Mouse (Mus musculus) lung, postnatal 4 days (tissue): ENCODE data around the gene Cfap43.
"Not testable (repeated sequence)": the region's sequence is repeated elsewhere in the genome, so short reads cannot be mapped to it uniquely, and the experiment has no call there.

ENCODE experiments used
- DNase-seq, 2 experiments: peaks; one replicate each; pipeline ENCODE4 v3.0.0; 2021

Gene Cfap43

DNA sequence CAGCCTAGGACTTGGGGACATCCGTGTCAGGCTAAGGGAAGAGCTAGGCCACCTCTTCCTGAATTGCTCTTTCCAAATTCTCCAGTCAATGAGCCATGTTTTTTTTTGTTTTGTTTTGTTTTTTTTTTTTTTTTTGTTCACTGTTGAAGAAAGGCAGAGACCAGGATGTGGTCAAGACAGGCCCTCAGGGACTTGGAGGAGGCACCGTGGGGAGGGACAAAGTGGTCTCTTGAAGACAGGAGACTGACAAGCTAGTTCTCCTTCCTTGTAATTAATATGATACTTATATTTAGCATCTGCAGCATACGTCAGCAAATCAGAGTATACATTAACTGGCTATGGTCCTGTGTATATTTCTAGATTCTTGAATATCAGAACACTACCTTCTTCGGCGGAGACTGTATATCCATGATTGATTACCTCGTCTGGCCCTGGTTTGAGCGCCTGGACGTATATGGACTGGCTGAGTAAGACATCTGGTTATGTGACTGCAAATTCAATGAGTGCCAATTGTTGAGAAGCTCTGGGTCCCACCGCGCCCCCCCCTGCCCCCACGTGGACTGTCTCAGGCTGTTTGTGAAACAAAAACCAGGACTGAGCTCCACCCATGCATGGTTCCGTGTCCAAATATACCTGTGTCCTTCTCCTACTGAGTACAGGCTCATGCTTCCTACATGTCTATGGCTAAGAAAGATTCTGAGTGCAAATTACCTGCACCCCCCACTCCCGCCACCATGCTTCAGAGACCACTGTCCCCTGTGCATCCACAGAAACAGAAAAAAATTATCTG, 34.6 kb downstream of the Cfap43 start:
- no peak for DNase-seq

DNA sequence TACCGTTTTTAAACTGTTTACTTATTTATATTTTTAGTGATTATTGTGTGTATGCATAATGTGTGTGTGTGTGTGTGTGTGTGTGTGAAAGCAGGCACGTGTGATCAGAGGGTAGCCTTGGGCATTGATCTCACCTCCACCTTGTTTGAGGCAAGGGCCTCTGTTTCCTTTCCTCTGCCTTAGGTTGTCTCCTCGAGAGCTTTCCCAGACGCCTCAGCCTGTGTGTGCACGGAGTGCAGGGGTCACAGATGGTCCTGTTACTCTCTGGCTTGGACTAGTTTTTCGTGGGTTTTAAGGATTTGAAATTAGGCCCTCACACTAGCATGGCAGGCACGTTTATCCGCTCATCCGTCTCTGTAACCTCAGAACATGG, 36.2 kb downstream of the Cfap43 start:
- DNase-seq, result no peak

DNA sequence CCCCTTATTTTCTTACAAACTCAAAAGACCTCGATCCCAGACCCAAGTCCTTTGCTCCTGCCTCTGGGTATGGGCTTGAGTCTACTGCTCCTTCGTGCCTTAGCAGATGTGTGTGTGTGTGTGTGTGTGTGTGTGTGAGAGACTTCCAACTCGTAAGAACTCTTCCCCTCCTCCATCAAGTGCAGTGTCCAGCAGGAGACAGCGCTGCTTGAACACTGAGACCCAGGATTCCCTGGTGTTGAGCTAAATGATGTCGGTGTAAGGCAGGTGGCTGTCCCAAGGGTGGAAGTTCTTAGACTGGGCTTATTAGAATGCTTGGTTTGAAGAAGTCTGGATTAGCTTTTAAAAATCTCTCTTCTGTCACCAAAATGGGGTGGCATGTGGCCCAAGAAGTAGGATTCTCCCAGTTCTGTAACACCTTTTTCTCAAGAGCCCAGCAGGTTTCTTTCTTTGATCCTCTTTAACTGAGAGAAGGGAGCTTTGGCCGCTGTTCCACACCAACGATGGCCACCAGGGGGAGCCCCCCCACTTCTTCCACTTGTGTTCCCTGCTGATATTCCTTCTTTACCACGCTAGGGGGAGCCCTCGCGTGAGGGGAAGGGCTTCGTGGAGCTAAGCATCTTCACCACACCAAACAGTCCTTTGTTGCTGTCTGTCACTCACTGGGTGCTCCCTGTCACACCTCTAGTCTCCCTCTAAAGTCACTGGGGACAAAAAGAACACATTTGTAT, 36.8 kb downstream of the Cfap43 start:
- DNase-seq, result peak; percentile 76 to 87

DNA sequence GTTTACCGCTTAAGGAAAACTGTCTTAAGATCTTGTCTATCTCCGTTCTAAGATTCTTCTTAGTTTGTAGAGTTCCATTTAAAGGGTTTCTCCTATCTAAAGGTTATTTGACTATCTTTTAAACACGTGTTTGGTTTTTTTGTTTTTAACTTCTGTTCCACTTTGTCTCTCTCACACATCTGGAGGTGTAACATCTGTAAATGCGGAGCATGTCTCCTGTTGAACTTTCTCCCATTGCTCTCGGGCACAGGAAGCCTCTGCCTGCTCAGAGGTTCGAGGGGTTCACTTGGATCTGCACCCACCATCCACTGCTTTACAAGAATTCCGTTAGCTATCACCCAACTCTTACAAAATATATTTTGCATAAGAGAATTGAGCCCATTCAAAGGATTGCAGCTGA, 37.5 kb downstream of the Cfap43 start:
- DNase-seq, result no peak

- no peak for DNase-seq
These were observed 42.8 kb downstream of the Cfap43 start for GRCm38 (mm10) chr19:47876252-47876651.

DNA sequence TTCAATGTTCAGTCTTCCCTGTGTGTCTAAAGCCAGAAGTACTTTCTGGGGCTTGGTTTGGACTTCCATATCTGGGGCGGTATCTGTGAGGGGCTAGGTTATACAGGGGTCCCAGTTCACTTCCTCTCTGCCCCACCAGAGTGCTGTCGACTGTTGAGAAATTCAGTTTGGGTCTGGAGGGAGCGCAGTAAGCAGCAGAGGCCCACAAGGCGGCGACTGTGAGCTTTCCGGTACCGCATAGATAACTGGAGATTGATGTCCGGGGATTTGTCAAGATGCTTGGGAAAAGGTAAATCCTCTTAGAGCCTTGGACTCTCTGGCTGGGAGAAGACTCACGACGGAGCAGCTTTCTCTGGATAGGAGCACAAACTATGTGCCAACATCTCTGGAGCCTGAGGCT, 47.6 kb downstream of the Cfap43 start:
- no peak for DNase-seq

- DNase-seq, result no peak
These were observed 48.9 kb downstream of the Cfap43 start for GRCm38 (mm10) chr19:47870102-47870666.

- no peak for DNase-seq
These were observed 49.6 kb downstream of the Cfap43 start for GRCm38 (mm10) chr19:47869516-47869915.

- no peak for DNase-seq
These were observed 50.1 kb downstream of the Cfap43 start for GRCm38 (mm10) chr19:47868951-47869350.

GRCm38 (mm10) chr19:47867628-47868175, 51.4 kb downstream of the Cfap43 start:
- DNase-seq, result no peak

GRCm38 (mm10) chr19:47865353-47865947, 53.6 kb downstream of the Cfap43 start, which contains the start of gene Gsto2:
Gsto2 (plus strand) TSS chr19:47865534.
- DNase-seq, result peak; percentile 95 to 98

DNA sequence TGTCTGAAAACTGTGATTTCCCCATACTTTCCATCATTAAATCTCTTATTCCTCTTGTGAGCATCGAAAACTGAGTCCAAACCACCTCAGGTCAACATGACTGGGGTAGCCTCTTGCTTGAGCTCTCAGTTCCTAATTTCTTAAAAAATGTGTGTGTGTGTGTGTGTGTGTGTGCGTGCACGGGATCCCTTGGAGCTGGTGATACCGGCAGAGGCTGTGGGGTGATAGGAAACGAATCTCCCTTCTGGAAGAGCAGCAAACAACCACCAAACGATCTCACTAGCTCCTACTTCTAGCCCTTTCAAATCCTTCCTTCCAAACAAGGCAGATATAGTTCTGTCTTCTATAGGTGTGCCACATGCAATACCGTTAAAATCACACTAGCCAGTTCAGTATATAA, 54.4 kb downstream of the Cfap43 start:
- no peak for DNase-seq

DNA sequence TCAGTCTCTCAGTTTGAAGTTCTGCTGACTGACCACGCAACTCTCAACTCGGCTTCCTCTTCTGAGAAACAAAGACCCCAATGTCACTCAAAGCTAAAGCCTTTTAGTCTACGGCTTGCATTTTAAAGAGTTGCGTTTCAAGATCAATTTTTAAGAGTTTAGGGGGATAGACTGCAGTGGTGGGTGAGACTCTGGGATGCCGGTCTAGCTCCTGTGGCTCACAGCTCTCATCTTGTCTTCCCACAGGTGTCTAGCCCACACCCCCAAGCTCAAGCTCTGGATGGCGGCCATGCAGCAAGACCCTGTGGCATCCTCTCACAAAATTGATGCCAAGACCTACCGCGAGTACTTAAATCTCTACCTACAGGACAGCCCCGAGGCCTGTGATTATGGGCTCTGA, 55.0 kb downstream of the Cfap43 start:
- DNase-seq, result no peak

- no peak for DNase-seq
These were observed 56.5 kb downstream of the Cfap43 start for GRCm38 (mm10) chr19:47862581-47862980.

DNA sequence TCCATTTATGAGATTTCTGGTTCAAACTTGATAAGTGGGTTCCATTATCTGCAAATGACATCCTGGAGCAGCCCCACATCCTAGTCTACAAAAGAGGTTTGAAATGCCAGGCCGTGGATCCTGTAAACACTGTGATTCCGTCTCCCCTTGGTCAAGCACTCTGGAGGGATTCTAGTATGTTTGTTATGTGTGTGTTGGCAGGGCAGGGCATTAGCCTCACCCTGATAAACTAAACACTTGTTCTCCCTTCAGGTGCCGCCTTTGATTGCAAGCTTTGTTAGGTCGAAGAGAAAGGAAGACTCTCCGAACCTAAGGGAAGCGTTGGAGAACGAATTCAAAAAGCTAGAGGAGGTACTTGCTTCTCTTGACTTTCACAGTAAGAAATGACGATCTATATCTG, 59.9 kb downstream of the Cfap43 start:
- DNase-seq, result no peak

DNA sequence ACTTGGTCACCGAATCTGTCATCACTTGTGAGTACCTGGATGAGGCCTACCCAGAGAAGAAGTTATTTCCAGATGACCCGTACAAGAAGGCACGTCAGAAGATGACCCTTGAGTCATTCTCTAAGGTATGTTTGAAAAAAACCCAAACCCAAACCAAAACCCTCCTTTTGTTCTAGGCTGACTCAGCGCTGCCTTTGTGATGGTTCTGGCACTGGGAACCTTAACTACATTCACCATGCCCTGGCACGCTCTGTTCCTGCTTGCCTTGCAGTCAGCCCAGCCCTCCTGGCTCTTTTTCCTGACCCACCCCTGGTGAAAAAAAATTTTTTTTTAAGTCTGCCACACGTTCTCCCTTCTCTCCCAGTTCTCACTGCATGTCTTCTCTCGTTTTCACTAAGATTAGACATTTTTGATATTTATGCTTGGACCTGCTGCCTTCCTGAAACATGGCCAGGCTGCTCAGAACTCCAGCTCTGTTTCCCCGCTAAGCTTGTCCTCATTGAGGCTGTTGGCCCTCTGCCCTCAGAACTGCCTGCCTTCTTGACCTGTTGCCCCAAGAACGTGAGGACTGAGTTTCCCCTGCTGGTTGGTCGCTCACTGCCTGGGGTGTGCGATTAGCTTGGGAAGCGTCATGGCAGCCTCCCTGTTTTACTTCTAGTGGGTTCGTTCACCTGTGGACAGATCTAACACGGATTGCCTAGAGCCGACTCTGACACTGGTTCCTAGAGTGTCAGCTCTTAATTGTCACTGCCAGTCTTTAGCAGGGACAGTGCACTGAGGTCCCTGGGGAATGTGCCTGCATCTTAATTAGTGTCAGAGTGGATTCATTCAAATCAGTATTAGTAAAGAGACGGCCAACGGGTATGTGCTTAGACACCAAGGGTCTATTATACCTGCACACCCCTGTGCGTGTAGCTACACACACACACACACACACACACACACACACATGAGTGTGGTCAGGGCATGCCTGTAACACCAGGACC, 60.8 kb downstream of the Cfap43 start:
- DNase-seq, result peak; percentile 68 to 83

- peak; percentile 88 to 91 for DNase-seq
These were observed 64.0 kb downstream of the Cfap43 start, which contains the start of gene Gsto1 for GRCm38 (mm10) chr19:47854796-47855783. Gsto1 (plus strand) TSS chr19:47854970.

- no peak for DNase-seq
These were observed 64.9 kb downstream of the Cfap43 start for GRCm38 (mm10) chr19:47853951-47854795.

DNA sequence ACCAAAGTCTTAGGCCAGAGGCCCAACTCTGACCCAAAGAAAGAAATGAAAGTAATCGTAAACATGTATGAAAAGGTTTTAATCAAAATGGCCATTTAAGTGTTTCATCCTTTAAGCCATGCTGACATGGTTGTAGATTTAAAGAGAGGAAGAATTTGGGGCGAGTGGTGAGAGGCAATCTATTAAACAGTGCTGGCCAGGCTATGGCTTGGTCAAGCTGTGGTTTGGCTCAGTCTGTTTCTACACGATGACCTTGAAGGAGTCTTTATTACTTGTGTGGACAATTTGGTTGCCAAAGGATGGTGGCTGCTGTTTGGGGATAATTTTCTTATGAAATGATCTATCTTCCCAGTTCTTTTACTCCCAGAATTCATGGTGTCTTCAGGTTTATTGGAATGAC, 66.0 kb downstream of the Cfap43 start:
- no peak for DNase-seq

- DNase-seq, result not testable (repeated sequence)
These were observed 67.0 kb downstream of the Cfap43 start for GRCm38 (mm10) chr19:47852131-47852530.
